Mouse (Mus musculus): ENCODE data around the gene Fam57b. TPM values are rescaled to one million over a fixed set of nuclear protein-coding genes. Genes with fewer than 3 reads are reported as not detected.

Gene Fam57b
- polyA plus RNA-seq, 1 experiment from 2014 or later = 12.7 TPM

GRCm38 (mm10) chr7:126793456-126794270 lies 3.8 kb upstream of the Fam57b start:
- peaks cover 67% of the 10 kb centered on the region for H3K36me3 ChIP-seq
- no peak overlapping the region for H3K27ac ChIP-seq
- peaks cover 59% of the 10 kb centered on the region for H3K4me1 ChIP-seq (replicated peaks)

DNA sequence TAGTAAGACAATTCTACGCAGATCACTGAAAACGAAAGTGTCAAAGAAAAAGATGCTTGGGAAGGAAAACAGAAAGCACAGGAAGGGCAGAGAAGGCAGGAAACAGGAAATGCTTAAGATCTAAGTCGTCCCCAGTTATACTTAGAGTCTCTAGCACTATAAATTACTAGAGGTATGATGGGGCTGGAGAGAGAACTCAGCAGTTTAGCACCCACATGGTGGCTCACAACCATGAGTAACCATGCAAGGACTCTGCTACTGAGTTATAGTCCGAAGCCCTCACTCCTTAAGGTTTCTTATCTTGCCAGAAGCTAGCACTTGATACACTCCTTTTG lies 3.2 kb upstream of the Fam57b start:
- H3K27ac ChIP-seq = no peak overlapping the region
- no peaks in the 10 kb centered on the region for H3K27me3 ChIP-seq (ENCODE audit: insufficient read depth, poor library complexity, severe bottlenecking)
- no peak for DNase-seq (ENCODE audit: low spot score)
- no peaks in the 10 kb centered on the region for H3K9me3 ChIP-seq
- no peak overlapping the region for H3K4me3 ChIP-seq
- H3K4me1 ChIP-seq (replicated peaks) = peaks cover 59% of the 10 kb centered on the region
- H3K36me3 ChIP-seq = peaks cover 61% of the 10 kb centered on the region
- 81% methylated on average over 4 of the region's 4 CpGs for WGBS

More at GRCm38 (mm10) chr7:126793456-126794270, 3.8 kb upstream of the Fam57b start:
- H3K27me3 ChIP-seq (ENCODE audit: insufficient read depth, poor library complexity, severe bottlenecking) = no peaks in the 10 kb centered on the region
- H3K9me3 ChIP-seq = no peaks in the 10 kb centered on the region
- no peak for DNase-seq (ENCODE audit: low spot score)
- peak overlapping the region; percentile 98; the same call in 1 of the 2 replicates for H3K4me3 ChIP-seq
- 71% methylated on average over 4 of the region's 4 CpGs for WGBS

DNA sequence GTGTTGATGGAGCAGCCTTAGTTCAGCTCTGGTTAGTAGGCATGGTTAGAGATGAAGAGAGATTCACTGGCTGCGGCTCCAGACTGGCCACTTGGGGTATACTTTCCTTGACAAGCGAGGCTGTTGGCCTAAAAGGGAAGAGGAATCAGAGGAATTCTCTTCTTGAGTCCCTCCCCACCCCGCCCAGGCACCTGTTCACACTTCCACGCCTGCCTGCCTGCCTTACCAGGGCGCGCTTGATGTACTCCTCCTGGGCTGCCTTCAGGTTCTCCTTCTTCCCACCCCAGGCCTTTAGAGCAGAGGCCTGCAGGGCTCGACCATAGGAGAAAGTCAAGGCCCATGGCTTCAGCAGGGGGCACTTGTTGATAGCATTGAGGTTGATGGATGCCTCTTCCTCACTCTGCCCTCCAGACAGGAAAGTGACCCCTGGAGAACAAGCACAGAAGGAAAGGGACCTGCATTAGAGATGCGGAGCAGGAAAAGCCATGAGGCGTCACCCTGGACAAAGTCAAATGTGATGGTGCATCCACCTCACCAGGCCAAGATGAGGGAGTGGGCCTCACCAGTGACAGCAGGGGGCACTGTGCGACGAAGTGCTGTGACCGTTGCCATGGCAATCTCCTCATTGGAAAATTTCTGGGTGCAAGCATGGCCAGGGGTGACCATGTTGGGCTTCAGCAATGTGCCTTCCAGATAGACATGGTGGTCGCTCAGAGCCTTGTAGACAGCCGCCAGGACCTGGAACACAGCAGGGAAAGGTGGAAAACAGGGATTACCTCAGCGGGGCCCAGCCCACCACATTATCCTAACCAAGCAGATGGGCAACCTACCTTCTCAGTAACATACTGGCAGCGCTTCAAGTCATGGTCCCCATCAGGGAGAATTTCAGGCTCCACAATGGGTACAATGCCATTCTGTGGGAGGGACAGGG lies 1.8 kb upstream of the Fam57b start:
- H3K27me3 ChIP-seq (ENCODE audit: insufficient read depth, poor library complexity, severe bottlenecking) = no peaks in the 10 kb centered on the region
- peak overlapping the region; percentile 84 for H3K4me3 ChIP-seq
- H3K9me3 ChIP-seq = no peaks in the 10 kb centered on the region
- WGBS = 84% methylated on average over 16 of the region's 16 CpGs
- peaks cover 52% of the 10 kb centered on the region for H3K36me3 ChIP-seq
- peaks cover 65% of the 10 kb centered on the region for H3K4me1 ChIP-seq (replicated peaks)
- H3K27ac ChIP-seq = no peak overlapping the region
- DNase-seq (ENCODE audit: low spot score) = no peak

- Histone ChIP-seq H3K27me3 (ENCODE audit: insufficient read depth, poor library complexity, severe bottlenecking) (no peaks in the 10 kb centered on the region), H3K27ac (0 out of 2 replicates have a peak overlapping the region, but pooled peaks have one; percentile 12), H3K9me3 (no peaks in the 10 kb centered on the region), H3K4me1 (replicated peaks) (peaks cover 62% of the 10 kb centered on the region), H3K36me3 (peaks cover 54% of the 10 kb centered on the region), H3K4me3 (peak overlapping the region; percentile 84)
- peak; percentile 38 for DNase-seq (ENCODE audit: low spot score)
- WGBS = 83% methylated on average over 8 of the region's 8 CpGs
These were observed 1.0 kb upstream of the Fam57b start for GRCm38 (mm10) chr7:126796350-126796932.

GRCm38 (mm10) chr7:126798127-126799049 lies 920 bp downstream of the Fam57b start:
- Histone ChIP-seq H3K27me3 (ENCODE audit: insufficient read depth, poor library complexity, severe bottlenecking) (no peaks in the 10 kb centered on the region), H3K4me3 (peak overlapping the region; percentile 84), H3K9me3 (no peaks in the 10 kb centered on the region), H3K4me1 (replicated peaks) (peaks cover 54% of the 10 kb centered on the region), H3K36me3 (peaks cover 72% of the 10 kb centered on the region), H3K27ac (peak overlapping the region; percentile 96)
- no peak for DNase-seq (ENCODE audit: low spot score)
- WGBS = under 1% methylated on average over 40 of the region's 40 CpGs

DNA sequence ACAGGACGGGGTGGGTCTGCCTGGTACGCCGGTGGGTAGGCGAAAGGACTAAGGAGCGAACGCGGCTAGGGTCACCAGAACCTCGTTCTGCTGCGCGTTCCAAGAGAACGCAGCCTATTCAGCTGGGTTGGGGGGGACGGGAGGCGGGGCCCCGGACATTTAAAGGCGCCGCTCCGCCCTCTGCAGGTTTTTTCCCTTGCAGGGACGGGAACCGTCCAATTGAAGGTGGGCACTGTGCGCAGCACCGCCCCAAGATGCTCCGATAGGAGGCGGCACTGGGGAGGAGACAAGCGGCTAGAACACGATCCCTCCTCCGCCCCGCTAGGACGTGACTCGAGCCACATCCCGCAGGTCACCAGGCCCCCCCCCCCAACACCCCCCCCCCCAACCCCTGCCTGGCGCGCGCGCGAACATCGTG lies 1.6 kb downstream of the Fam57b start:
- Histone ChIP-seq H3K4me3 (peak overlapping the region; percentile 84), H3K27me3 (ENCODE audit: insufficient read depth, poor library complexity, severe bottlenecking) (no peaks in the 10 kb centered on the region), H3K4me1 (replicated peaks) (peaks cover 50% of the 10 kb centered on the region), H3K27ac (peak overlapping the region; percentile 96), H3K36me3 (peaks cover 74% of the 10 kb centered on the region), H3K9me3 (no peaks in the 10 kb centered on the region)
- peak; percentile 99 for DNase-seq (ENCODE audit: low spot score)
- under 1% methylated on average over 36 of the region's 36 CpGs for WGBS

DNA sequence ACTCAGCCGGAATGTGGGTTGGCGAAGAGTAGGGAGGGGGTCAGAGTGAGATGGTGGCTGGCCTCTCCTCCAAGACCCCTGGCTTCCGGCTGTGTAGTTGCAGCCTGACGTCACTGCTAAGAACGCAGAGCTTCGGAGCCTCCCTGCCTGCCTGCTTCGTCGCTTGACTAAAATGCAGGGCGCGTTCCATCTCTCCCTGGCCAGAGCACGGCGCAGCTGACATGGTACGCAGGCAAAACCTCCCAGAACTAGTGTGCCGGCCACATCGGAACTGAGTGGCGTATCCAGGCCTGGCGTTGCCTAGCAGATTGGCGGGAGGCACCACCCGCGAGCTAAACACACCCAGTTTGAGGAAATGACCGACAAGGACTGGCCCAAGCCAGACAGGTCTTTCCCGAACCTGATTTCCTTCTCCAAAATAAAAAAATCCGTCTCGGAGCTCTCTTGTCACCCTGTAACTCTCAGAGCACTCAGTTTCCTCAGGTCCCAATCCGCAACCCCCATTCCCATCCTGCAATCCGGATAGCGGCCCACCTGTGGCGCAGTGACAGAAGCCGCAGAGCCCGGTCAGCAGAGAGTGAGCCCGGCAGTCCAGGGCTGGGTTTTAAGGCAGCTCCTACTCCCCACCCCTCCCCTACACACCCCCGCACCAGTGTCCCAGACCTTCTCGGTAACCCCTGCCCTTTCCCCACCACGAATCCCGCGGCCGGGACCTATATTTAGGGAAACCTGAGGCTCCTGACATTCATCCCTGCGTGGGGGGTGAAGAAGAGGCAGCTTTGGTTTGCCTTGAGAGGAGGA lies 2.2 kb downstream of the Fam57b start:
- Histone ChIP-seq H3K4me1 (replicated peaks) (peaks cover 50% of the 10 kb centered on the region), H3K9me3 (no peaks in the 10 kb centered on the region), H3K4me3 (peak overlapping the region; percentile 84), H3K27ac (peak overlapping the region; percentile 96), H3K36me3 (peaks cover 74% of the 10 kb centered on the region), H3K27me3 (ENCODE audit: insufficient read depth, poor library complexity, severe bottlenecking) (no peaks in the 10 kb centered on the region)
- DNase-seq (ENCODE audit: low spot score) = no peak
- WGBS = under 1% methylated on average over 38 of the region's 38 CpGs

DNA sequence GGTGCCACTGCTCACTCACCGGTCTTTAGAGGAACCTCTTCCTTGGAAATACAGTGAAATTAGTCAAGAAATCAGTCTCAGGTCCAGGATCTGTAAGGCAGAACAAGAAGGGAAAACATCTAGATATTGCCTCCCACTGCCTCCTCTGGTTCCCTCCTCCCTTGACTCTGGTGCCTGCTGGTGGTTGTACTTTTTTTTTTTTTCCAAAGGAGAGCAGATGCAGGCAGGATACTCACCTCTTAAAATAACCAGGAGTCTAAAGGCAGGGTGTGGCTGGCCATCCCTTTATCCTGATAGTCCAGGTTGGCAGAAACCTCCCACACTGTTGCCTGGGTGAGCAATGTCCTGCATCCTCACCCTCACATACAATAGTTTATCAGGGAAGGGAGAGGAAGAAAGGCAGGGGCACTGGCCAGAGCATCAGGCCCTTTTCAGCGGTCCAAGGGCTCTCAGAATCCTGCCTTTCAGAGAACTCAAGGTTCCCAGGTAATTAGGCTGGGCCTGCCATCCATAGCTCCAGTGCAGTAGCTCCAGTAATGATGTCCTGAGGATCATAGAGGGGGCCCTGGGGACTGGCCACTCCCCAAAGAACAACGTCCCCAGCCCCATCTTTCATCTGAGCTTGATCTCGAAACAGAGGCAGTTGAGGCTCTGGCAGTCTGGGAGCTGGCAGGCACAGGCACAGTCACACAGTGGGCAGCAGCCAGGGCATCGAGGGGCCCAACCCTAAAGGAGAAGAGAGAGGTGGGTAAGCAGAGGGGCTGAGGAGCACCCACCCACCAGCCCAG lies 3.0 kb downstream of the Fam57b start:
- peak overlapping the region; percentile 96 for H3K27ac ChIP-seq
- H3K36me3 ChIP-seq = peaks cover 74% of the 10 kb centered on the region
- 50% methylated on average over 5 of the region's 5 CpGs for WGBS

GRCm38 (mm10) chr7:126801057-126801422 lies 3.6 kb downstream of the Fam57b start:
- DNase-seq (ENCODE audit: low spot score) = no peak
- H3K4me3 ChIP-seq = peak overlapping the region; percentile 84; the same call in 1 of the 2 replicates
- peak overlapping the region; percentile 96 for H3K27ac ChIP-seq
- H3K9me3 ChIP-seq = no peaks in the 10 kb centered on the region
- WGBS = 94% methylated on average over 16 of the region's 16 CpGs
- H3K36me3 ChIP-seq = peaks cover 72% of the 10 kb centered on the region
- no peaks in the 10 kb centered on the region for H3K27me3 ChIP-seq (ENCODE audit: insufficient read depth, poor library complexity, severe bottlenecking)
- peaks cover 43% of the 10 kb centered on the region for H3K4me1 ChIP-seq (replicated peaks)

More for the DNA sequence above, 3.0 kb downstream of the Fam57b start:
- no peak for DNase-seq (ENCODE audit: low spot score)
- no peaks in the 10 kb centered on the region for H3K9me3 ChIP-seq
- H3K27me3 ChIP-seq (ENCODE audit: insufficient read depth, poor library complexity, severe bottlenecking) = no peaks in the 10 kb centered on the region
- peak overlapping the region; percentile 84 for H3K4me3 ChIP-seq
- peaks cover 48% of the 10 kb centered on the region for H3K4me1 ChIP-seq (replicated peaks)

DNA sequence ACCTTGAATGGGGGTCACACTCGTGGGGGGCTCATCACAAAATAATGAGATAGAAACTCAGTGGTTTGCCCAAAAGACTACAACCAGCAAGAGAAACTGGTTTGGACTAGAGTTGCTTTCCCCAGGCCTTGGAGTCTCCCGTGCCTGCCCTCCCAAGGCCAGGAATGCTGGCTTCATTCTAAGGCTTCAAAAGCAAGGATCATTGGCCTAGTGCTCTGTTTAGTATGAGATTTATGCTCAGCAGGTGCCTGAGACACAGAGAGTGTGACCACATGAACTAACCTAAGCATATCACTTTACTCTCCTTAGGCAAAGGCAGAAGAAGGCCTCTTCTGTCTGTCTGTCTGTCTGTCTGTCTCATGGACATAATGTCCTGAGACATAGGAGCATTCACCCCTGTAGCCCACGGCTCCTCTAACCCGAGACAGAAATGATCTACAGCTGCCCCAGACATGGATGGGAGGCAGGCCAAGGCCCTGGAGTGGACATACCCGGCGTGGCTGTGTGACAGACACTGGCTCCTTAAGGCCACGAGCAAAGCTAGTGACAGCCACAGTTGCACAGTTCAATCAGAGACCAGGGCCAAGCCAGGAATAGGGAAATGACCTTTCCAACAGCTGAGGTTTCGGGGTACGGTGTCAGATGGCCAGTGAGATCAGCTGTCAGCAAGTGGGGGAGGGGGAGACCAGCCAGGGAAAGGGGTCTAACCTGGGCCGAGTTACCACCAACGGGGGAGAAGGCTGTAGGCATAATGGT lies 4.8 kb downstream of the Fam57b start:
- peak overlapping the region; percentile 2; the same call in 1 of the 2 replicates for H3K27ac ChIP-seq
- H3K4me1 ChIP-seq (replicated peaks) = peaks cover 35% of the 10 kb centered on the region
- H3K4me3 ChIP-seq = no peak overlapping the region
- no peaks in the 10 kb centered on the region for H3K9me3 ChIP-seq
- 87% methylated on average over 11 of the region's 11 CpGs for WGBS
- no peaks in the 10 kb centered on the region for H3K27me3 ChIP-seq (ENCODE audit: insufficient read depth, poor library complexity, severe bottlenecking)
- no peak for DNase-seq (ENCODE audit: low spot score)
- peaks cover 72% of the 10 kb centered on the region for H3K36me3 ChIP-seq
